Mouse (Mus musculus) embryonic fibroblast, embryonic 13.5 days (primary cell): ENCODE data around the gene Uhrf1.

ENCODE experiments used
- CTCF ChIP-seq: IDR thresholded peaks from 2 replicates; pipeline ENCODE4 v1.5.1; 2011; ENCODE audit warnings: mild to moderate bottlenecking, control low read depth, low read length, moderate library complexity, borderline replicate concordance; ENCODE audit not compliant: insufficient read depth
- POLR2A ChIP-seq: IDR thresholded peaks from 2 replicates; pipeline ENCODE4 v1.6.1; 2011; ENCODE audit warnings: low read depth, mild to moderate bottlenecking, control low read depth, low read length, moderate library complexity

DNA sequence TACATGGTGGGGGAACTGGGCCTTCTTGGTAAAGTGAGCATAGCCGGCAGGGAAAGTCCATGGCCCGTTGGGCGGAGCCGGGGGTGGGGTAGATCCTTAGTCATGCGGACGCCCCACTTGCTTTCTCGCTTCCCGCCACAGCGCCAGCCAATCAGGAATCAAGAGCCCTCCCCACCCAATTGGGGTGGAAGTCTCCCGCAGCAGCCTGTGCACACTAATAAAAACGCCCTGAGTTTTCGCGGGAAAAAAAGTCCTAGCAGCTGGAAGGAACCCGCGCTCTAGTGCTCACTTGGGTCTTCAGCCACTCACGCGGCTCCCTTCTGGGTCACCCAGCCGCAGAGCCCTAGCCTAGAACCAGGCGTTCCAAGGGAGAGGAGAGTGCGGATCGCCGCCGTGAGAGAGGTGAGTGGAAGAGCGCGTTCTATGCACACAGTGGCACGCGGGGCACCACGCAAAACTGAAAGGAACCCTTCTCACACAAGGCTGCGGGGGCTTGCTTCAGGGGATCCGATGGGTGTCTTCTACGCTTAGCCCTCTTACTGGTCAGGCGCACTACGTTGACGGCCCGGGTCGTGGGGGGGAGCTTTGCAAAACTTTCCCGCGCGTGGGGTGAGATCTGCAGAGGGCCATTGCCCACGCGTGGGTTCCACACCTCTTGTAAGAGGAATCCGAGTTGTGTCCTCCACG lies at the start of gene Uhrf1:
- TF ChIP-seq CTCF (no peak), POLR2A (0 out of 2 replicates have a peak, but pooled peaks have one; percentile 27)
